Mouse (Mus musculus) hindbrain, embryonic 10.5 days (tissue): ENCODE results near the gene Ndufaf2. TPM values are rescaled to one million over a fixed set of nuclear protein-coding genes. Genes with fewer than 3 reads are reported as not detected.

Experiments used
- DNase-seq: peaks from one replicate; pipeline ENCODE4 v3.0.0-alpha.2; 2017; ENCODE audit warnings: low spot score
- H3K27ac ChIP-seq: fragments of 300-500 bp; sonication (generic); 2 replicates; pipeline ENCODE4 v1.5.1; 2016; ENCODE audit warnings: mild to moderate bottlenecking, moderate library complexity
- H3K27me3 ChIP-seq: fragments of 300-500 bp; sonication (generic); 2 replicates; pipeline ENCODE4 v1.6.1; 2016; ENCODE audit warnings: mild to moderate bottlenecking; ENCODE audit not compliant: poor library complexity, insufficient read depth, severe bottlenecking
- H3K36me3 ChIP-seq: fragments of 300-500 bp; sonication (generic); 2 replicates; pipeline ENCODE4 v1.6.1; 2016; ENCODE audit warnings: mild to moderate bottlenecking, moderate library complexity
- H3K4me1 ChIP-seq: fragments of 300-500 bp; sonication (generic); replicated peaks from 2 replicates; pipeline ENCODE4 v1.6.1; 2016; ENCODE audit warnings: mild to moderate bottlenecking
- H3K4me3 ChIP-seq: fragments of 300-500 bp; sonication (generic); 2 replicates; pipeline ENCODE4 v1.5.1; 2016; ENCODE audit warnings: mild to moderate bottlenecking, moderate library complexity
- H3K9me3 ChIP-seq: fragments of 300-500 bp; sonication (generic); 2 replicates; pipeline ENCODE4 v1.6.1; 2016; ENCODE audit warnings: mild to moderate bottlenecking, moderate library complexity
- WGBS: fragments of 180-500 bp; shearing (Covaris S2); methylation state at CpG from one replicate; pipeline ENCODE4 v1.1.7; 2016; 5-methylcytosine and 5-hydroxymethylcytosine counted together
- polyA plus RNA-seq: library from polyadenylated mRNA; unstranded; fragments of >200 nt; fragmentation: Nextera tagmentation; extraction: Ambion mirVana; gene quantifications from 2 replicates; pipeline ENCODE4 v1.2.1, GENCODE M21; 2016

Gene Ndufaf2
- polyA plus RNA-seq, 1 experiment from 2014 or later, result 83.1 TPM

DNA sequence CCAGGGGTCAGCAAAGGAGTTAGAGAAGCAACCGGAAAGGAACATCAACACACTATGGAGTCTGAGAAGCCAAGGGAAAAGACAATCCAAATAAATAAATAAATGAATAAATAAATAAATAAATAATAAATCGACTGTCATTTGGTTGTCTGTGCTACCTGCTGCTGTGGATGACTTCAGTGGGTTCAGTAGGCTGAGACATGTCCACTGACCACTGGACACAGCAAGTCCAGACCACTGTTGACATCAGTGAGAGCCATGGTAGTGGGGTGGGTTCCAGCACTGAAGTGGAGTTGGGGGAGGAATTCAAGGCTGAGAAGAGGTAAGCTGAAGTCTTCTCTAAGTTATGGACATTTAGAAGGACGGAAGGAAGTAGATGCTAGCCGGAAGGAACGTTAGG is 174.2 kb downstream of the Ndufaf2 start:
- no peaks in the 10 kb centered on the region for H3K4me1 ChIP-seq
- no peak for DNase-seq
- no peaks in the 10 kb centered on the region for H3K36me3 ChIP-seq
- H3K4me3 ChIP-seq, result no peak overlapping the region
- 88% methylated on average over 5 of the region's 5 CpGs for WGBS
- no peak overlapping the region for H3K27ac ChIP-seq
- H3K27me3 ChIP-seq, result no peaks in the 10 kb centered on the region
- H3K9me3 ChIP-seq, result no peaks in the 10 kb centered on the region

DNA sequence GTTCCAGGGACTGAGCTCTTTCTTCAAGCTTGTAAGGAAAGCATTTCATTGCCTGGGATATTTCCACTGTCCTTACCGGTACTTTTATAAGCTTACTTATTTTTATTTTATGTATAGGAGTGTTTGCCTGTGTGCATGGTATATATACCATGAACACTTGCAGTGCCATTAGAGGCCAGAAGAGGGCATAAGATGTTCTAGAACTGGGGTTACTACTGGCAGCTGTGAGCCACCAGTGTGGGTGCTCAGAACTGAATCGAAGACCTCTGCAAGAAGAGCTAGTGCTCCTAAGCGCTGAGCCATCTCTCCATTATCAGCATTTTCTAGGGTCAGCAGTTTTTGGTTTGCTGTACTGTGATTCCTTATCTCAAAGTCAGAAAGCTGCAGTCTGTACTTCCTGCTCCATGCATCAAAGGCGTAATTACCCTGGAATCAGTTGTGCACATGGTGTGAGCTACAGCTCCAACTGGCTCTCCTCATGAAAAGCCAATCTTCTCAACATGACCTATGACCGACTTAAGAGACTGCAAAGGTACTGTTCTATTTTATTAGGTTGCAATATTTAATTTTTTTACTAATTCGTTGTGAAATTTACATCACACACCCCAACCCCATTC is 175.1 kb downstream of the Ndufaf2 start:
- DNase-seq, result no peak
- Histone ChIP-seq H3K9me3 (no peaks in the 10 kb centered on the region), H3K27me3 (no peaks in the 10 kb centered on the region), H3K4me1 (no peaks in the 10 kb centered on the region), H3K4me3 (no peak overlapping the region), H3K36me3 (no peaks in the 10 kb centered on the region), H3K27ac (no peak overlapping the region)
- WGBS, result 94% methylated on average over 6 of the region's 6 CpGs

DNA sequence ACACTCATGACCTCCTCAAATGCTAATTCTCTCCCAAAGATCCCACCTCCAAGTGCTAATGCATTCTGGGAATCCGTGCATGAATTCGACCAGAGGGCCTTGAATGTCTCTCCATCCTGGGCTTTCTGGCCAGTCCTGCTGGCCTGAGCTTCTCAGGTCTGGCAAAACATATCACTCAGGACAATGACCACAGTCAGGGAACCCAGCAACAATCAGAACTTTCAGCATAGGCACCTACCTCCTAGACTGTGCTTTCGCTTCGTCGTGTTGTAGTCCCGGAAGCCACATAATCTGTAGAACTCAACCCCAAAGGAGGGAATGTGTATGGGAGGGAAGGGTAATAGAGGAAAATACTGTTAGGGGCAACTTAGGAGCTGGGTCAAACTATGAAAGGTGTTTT is 179.0 kb downstream of the Ndufaf2 start:
- H3K36me3 ChIP-seq, result no peaks in the 10 kb centered on the region
- H3K4me1 ChIP-seq, result no peaks in the 10 kb centered on the region
- 97% methylated on average over 6 of the region's 6 CpGs for WGBS
- no peaks in the 10 kb centered on the region for H3K27me3 ChIP-seq
- DNase-seq, result no peak
- no peaks in the 10 kb centered on the region for H3K9me3 ChIP-seq
- no peak overlapping the region for H3K4me3 ChIP-seq
- no peak overlapping the region for H3K27ac ChIP-seq

DNA sequence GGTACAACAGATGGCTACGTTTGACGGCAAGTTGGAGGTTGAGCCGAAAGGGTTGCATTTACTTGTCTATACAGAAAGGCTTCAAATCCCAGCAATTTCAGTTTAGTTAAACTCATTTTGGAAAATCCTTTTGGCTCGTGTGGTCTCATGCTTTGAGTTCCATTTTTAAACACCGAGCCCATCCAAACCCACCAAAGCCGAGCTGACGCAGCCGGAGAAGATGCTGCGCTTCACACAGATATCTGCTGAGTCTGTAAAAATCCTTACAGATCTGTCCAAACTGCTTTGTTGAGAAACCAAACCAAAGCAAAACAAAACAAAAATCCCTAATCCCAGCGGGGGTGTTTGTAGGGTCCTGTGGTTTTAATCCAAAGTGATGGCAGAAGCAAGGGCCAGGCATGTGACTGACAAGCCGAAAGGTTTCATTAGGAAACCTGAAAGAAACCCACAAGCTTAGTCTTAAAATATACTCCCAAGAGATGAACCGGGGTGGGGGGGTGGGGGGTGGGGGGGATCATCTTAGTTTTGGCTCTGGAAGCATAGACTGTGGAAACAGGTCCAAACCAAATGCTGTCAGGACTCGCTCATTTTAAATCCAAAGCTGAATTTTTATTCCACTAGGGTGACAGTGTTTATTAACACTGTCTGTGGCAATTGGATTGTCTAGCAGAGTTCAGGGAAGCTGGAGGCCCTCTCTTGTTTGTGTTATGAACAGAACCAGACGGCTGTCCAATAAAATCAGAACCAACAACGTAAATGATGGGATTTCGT is 181.4 kb downstream of the Ndufaf2 start:
- no peaks in the 10 kb centered on the region for H3K9me3 ChIP-seq
- H3K4me1 ChIP-seq, result no peaks in the 10 kb centered on the region; the same call in 1 of the 2 replicates
- 85% methylated on average over 16 of the region's 16 CpGs for WGBS
- no peak overlapping the region for H3K4me3 ChIP-seq
- H3K36me3 ChIP-seq, result no peaks in the 10 kb centered on the region
- H3K27ac ChIP-seq, result no peak overlapping the region
- DNase-seq, result no peak
- H3K27me3 ChIP-seq, result no peaks in the 10 kb centered on the region

DNA sequence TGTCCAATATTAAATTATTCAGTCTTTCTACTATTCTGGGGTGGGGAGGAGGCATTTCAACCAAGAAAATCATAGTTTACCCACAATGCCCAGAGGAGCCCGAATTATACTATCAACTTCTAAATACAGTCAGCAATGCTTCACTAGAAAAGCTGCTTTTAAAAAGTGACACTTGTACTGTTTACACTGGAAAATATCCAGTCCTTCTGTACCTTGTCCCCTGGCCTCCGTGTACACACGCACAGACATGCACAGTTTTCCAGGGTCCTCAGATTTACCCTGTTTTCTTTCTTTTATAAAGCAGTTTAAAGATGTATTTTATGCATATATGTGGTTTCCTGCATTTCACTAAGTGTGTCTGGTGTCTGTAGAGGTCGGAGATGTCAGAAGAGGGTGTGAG is 186.0 kb downstream of the Ndufaf2 start:
- DNase-seq, result no peak
- H3K36me3 ChIP-seq, result no peaks in the 10 kb centered on the region
- WGBS, result 90% methylated on average over 4 of the region's 4 CpGs
- no peaks in the 10 kb centered on the region for H3K27me3 ChIP-seq
- peaks cover 12% of the 10 kb centered on the region for H3K4me1 ChIP-seq
- no peak overlapping the region for H3K27ac ChIP-seq
- no peak overlapping the region for H3K4me3 ChIP-seq
- no peaks in the 10 kb centered on the region for H3K9me3 ChIP-seq

DNA sequence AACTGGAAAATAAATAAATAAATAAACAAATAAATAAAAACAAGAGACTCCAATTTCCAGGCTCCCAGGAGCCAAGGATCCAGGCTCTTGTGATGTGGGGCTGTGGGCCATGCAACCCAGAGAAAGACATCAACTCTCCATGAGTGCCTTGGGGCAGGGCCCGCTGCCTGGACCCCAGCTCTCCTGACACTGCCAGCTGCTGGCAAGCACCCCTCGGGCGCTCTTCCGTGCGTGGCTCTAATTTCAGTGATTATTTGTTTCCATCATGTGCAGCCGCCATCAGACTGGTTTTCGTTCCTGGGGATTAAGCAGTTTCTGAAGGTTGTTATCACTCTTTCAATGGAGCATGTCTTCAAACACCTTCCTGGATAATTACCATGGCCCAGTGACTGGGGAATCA is 186.6 kb downstream of the Ndufaf2 start:
- no peak for DNase-seq
- H3K9me3 ChIP-seq, result no peaks in the 10 kb centered on the region
- WGBS, result 68% methylated on average over 7 of the region's 7 CpGs
- H3K4me3 ChIP-seq, result no peak overlapping the region
- H3K27me3 ChIP-seq, result no peaks in the 10 kb centered on the region
- H3K27ac ChIP-seq, result no peak overlapping the region
- peaks cover 12% of the 10 kb centered on the region for H3K4me1 ChIP-seq
- no peaks in the 10 kb centered on the region for H3K36me3 ChIP-seq

DNA sequence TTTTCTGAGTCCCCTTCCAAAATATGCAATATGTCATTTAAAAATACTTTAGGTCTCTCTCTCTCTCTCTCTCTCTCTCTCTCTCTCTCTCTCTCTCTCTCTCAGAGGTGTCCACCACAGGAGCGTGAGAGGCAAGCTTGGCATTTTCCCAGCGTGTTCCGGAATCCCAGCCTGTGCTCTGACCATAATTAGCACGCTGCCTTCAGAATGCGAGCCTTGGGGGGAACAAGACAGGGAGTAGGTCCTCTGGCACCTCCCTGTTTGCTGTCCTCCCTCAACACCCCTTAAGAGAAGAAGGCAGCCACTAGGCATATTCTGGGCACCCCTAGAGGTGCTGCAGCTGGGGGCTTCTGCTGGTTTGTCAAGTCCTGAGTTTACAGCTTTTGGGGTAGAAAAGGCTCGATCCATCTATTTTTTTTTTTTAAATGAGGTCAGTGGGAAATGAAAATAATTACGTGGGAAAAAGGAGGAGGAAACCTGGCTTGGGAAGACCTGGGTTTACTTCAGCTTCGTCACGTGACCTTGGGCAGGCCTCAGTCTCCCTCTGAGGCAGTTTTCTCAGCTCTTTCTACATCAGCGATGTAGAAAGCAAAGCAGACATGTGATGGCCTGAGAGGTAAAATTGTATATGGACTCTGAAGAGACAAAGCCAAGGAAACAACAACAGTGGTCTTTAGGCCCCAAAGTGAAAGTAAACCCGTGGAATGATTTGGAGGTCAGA is 187.8 kb downstream of the Ndufaf2 start:
- H3K27ac ChIP-seq, result no peak overlapping the region; the same call in 1 of the 2 replicates
- 72% methylated on average over 11 of the region's 11 CpGs for WGBS
- no peaks in the 10 kb centered on the region for H3K9me3 ChIP-seq
- no peak overlapping the region for H3K4me3 ChIP-seq
- DNase-seq, result no peak
- no peaks in the 10 kb centered on the region for H3K27me3 ChIP-seq
- no peaks in the 10 kb centered on the region for H3K36me3 ChIP-seq
- H3K4me1 ChIP-seq, result peaks cover 12% of the 10 kb centered on the region

DNA sequence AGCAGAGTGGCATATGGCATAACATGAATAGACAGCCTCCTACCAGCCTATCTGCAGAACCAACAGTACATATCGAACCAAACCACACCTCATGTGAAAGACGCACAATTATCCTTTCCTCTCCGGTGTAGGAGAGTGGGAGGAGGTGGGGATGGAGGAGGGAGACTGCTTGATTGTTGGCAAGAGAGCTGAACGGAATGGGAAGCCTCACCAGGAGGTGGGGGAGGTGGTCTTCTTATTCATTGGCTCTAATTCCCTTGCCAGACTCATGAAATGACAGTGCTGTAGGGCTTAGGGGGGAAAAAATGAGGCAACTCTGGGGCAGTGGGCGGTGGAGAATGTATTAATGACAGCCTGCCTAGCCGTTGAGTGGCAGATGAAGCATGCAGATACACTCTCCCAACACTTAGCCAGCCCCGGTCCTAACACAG is 188.4 kb downstream of the Ndufaf2 start:
- no peaks in the 10 kb centered on the region for H3K9me3 ChIP-seq
- DNase-seq, result no peak
- H3K27ac ChIP-seq, result no peak overlapping the region
- H3K27me3 ChIP-seq, result no peaks in the 10 kb centered on the region
- peaks cover 12% of the 10 kb centered on the region for H3K4me1 ChIP-seq
- H3K4me3 ChIP-seq, result no peak overlapping the region
- H3K36me3 ChIP-seq, result no peaks in the 10 kb centered on the region
- 20% methylated on average over 7 of the region's 7 CpGs for WGBS

DNA sequence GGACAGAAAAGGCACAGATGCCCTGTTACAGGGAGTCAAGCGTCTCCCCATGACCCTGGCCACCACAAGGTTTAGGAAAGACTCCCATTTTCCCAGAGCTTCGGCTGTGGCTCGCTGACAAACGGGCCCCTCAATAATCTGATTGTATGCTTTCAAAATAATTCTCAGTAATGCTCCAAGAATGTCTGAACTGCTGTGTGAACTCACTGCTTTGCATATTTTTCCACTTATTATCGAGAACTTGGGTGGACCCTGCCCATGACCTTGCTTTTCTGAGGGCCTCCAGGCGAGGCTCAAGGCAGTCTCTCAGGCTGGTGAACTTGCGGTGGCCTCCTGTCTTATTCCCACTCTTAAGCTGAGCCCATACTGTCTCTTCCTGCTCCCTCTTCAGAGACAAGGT is 193.8 kb downstream of the Ndufaf2 start:
- H3K27ac ChIP-seq, result no peak overlapping the region
- H3K27me3 ChIP-seq, result peaks cover 7% of the 10 kb centered on the region
- DNase-seq, result no peak

DNA sequence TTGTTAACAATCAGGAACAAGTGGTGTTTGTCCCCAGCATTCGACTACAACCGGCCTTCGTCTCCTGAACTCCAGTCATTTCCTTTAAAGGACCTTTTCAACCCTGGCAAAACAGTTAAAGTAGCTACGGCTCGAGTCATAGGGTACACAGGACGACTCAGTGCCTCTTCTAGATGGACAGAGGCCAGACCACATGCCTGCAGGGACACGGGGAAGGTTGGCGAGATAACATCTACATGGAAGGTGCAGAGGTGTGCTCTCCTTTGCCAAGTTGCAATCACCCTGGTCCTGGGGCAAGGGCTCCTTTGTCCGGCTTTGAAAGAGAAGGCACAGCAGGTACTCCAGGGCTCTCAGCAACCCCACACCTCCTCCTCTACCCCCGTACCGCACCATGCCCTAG is 195.0 kb downstream of the Ndufaf2 start:
- no peaks in the 10 kb centered on the region for H3K9me3 ChIP-seq
- peaks cover 33% of the 10 kb centered on the region for H3K4me1 ChIP-seq
- H3K36me3 ChIP-seq, result no peaks in the 10 kb centered on the region
- H3K27me3 ChIP-seq, result peaks cover 10% of the 10 kb centered on the region
- no peak for DNase-seq
- H3K4me3 ChIP-seq, result no peak overlapping the region
- H3K27ac ChIP-seq, result peak overlapping the region; percentile 66
- 52% methylated on average over 11 of the region's 11 CpGs for WGBS

More for the DNA sequence above, 193.8 kb downstream of the Ndufaf2 start:
- Histone ChIP-seq H3K36me3 (no peaks in the 10 kb centered on the region), H3K9me3 (no peaks in the 10 kb centered on the region), H3K4me3 (no peak overlapping the region), H3K4me1 (peaks cover 33% of the 10 kb centered on the region)
- WGBS, result 81% methylated on average over 7 of the region's 7 CpGs

DNA sequence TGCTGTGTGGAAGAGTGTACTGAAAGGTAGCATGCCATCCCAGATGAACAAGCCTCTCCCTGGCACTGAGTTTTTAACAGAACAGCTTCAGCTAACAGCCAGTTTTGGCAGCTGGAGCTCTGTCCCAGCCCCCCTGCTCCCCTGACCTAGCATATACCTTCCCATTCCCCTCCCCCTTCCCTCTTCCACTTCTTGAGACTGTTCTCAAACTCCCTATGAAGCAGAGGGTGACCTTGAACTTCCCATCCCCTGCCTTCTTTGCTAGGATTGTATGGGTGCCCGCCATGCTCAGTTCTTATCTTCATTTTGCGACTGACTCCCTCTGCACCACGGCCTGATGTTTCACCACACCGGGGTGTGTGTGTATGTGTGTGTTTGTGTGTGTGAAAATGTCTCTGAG is 195.7 kb downstream of the Ndufaf2 start:
- Histone ChIP-seq H3K27ac (0 out of 2 replicates have a peak overlapping the region, but pooled peaks have one; percentile 12), H3K4me1 (peaks cover 33% of the 10 kb centered on the region), H3K4me3 (no peak overlapping the region), H3K36me3 (no peaks in the 10 kb centered on the region), H3K27me3 (peaks cover 10% of the 10 kb centered on the region), H3K9me3 (no peaks in the 10 kb centered on the region)
- no peak for DNase-seq
- 70% methylated on average over 4 of the region's 4 CpGs for WGBS

DNA sequence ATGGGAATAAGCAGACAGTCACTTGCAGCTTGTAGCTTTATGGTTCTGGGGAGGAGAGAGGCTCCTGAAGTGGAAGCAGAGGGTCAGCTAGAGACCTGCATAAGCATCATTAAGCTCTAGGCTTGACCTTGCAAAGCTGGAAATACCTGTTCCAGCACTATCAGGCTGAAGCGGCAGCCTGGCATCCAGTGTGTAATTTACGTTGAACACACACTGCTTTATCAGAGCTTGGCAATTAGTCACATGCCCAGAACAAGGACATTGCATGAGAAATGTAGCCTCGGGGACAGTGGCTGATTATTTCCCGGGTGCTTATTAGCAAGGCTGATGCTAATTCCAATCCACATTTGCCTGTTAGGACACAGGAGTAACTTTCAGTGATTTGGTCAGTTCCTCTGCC is 196.5 kb downstream of the Ndufaf2 start:
- H3K4me1 ChIP-seq, result peaks cover 33% of the 10 kb centered on the region
- WGBS, result 74% methylated on average over 4 of the region's 4 CpGs
- peaks cover 10% of the 10 kb centered on the region for H3K27me3 ChIP-seq
- H3K4me3 ChIP-seq, result no peak overlapping the region
- no peaks in the 10 kb centered on the region for H3K9me3 ChIP-seq
- H3K27ac ChIP-seq, result 0 out of 2 replicates have a peak overlapping the region, but pooled peaks have one; percentile 16
- no peaks in the 10 kb centered on the region for H3K36me3 ChIP-seq
- no peak for DNase-seq

DNA sequence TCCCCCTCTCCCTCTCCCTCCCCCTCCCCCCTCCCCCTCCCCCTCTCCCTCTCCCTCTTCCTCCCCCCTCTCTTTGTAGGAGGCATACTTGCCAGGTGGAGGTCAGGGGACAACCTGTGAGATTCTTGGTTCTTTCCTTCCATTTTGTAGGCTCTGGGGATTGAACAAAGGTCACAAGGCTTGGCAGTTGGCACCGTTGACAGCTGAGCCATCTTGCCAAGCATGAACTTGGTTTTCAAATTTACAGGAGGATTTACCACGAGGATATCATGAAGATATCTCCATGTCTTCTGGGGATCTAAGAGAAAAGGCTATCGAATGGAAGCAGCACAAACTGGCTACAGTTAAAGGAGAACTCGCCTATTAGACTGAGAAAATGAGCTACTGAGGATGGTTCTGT is 196.9 kb downstream of the Ndufaf2 start:
- H3K9me3 ChIP-seq, result no peaks in the 10 kb centered on the region
- 83% methylated on average over 4 of the region's 4 CpGs for WGBS
- peaks cover 10% of the 10 kb centered on the region for H3K27me3 ChIP-seq
- H3K36me3 ChIP-seq, result no peaks in the 10 kb centered on the region
- peaks cover 36% of the 10 kb centered on the region for H3K4me1 ChIP-seq
- no peak for DNase-seq
- 0 out of 2 replicates have a peak overlapping the region, but pooled peaks have one; percentile 16 for H3K27ac ChIP-seq
- H3K4me3 ChIP-seq, result no peak overlapping the region
